Mouse (Mus musculus) cortical plate, adult 2 months (tissue): ENCODE results near the gene Ntmt1.

Experiments
- CTCF ChIP-seq: fragments of 200-500 bp; IDR thresholded peaks from 2 replicates; pipeline ENCODE4 v1.5.1; 2011; ENCODE audit warnings: mild to moderate bottlenecking, control low read depth, low read length; ENCODE audit not compliant: insufficient read depth; ENCODE audit errors: extremely low read depth
- POLR2A ChIP-seq: fragments of 200-500 bp; IDR thresholded peaks from 2 replicates; pipeline ENCODE4 v1.6.1; 2011; ENCODE audit warnings: mild to moderate bottlenecking, low read length, control low read depth; ENCODE audit not compliant: insufficient read depth; ENCODE audit errors: extremely low read depth

- TF ChIP-seq CTCF: no peak
- TF ChIP-seq POLR2A: no peak
Measured at GRCm38 (mm10) chr2:30834373-30835022, 26.9 kb downstream of the Ntmt1 start, which contains the start of gene Prrx2.
